Mouse (Mus musculus) adrenal gland, adult (tissue): ENCODE data around the gene Rel.

Experiments used
- DNase-seq, 2 experiments: peaks; one replicate each; pipeline ENCODE4 v3.0.0; 2022 to 2023; ENCODE audit warnings: low spot score in 1 of 2; ENCODE audit not compliant: inconsistent age in 2 of 2

Gene Rel

GRCm38 (mm10) chr11:23746102-23746501 is 24.7 kb downstream of the Rel start:
- no peak for DNase-seq

- no peak for DNase-seq
Measured at GRCm38 (mm10) chr11:23744352-23744751, 26.4 kb downstream of the Rel start.

- no peak for DNase-seq
Measured at GRCm38 (mm10) chr11:23741386-23741785, 29.4 kb downstream of the Rel start.

GRCm38 (mm10) chr11:23740895-23741294 is 29.9 kb downstream of the Rel start:
- no peak for DNase-seq

GRCm38 (mm10) chr11:23735820-23736470 is 34.8 kb downstream of the Rel start:
- no peak for DNase-seq

GRCm38 (mm10) chr11:23734749-23735286 is 36.0 kb downstream of the Rel start:
- DNase-seq, result no peak

GRCm38 (mm10) chr11:23732840-23733239 is 37.9 kb downstream of the Rel start:
- DNase-seq, result no peak

- DNase-seq, result no peak
Measured at GRCm38 (mm10) chr11:23730120-23730519, 40.6 kb downstream of the Rel start.

GRCm38 (mm10) chr11:23728186-23728585 is 42.6 kb downstream of the Rel start:
- DNase-seq, result no peak

- no peak for DNase-seq
Measured at GRCm38 (mm10) chr11:23726441-23726840, 44.3 kb downstream of the Rel start.

- no peak for DNase-seq
Measured at GRCm38 (mm10) chr11:23725850-23726249, 44.9 kb downstream of the Rel start.

GRCm38 (mm10) chr11:23722326-23722725 is 48.4 kb downstream of the Rel start:
- DNase-seq, result no peak

GRCm38 (mm10) chr11:23719825-23720224 is 50.9 kb downstream of the Rel start:
- no peak for DNase-seq

- no peak for DNase-seq
Measured at GRCm38 (mm10) chr11:23718856-23719255, 51.9 kb downstream of the Rel start.

GRCm38 (mm10) chr11:23712299-23712698 is 58.5 kb downstream of the Rel start:
- DNase-seq, result no peak

GRCm38 (mm10) chr11:23704604-23705294 is 66.0 kb downstream of the Rel start:
- no peak for DNase-seq

- DNase-seq, result no peak
Measured at GRCm38 (mm10) chr11:23701831-23702230, 68.9 kb downstream of the Rel start.

- no peak for DNase-seq
Measured at GRCm38 (mm10) chr11:23699414-23700095, 71.2 kb downstream of the Rel start.

GRCm38 (mm10) chr11:23698526-23698925 is 72.2 kb downstream of the Rel start:
- DNase-seq, result no peak

GRCm38 (mm10) chr11:23695847-23696246 is 74.9 kb downstream of the Rel start:
- DNase-seq, result no peak

GRCm38 (mm10) chr11:23693286-23693685 is 77.5 kb downstream of the Rel start:
- peak; percentile 21 to 46 for DNase-seq

GRCm38 (mm10) chr11:23688060-23688459 is 82.7 kb downstream of the Rel start:
- no peak for DNase-seq
